Mouse (Mus musculus) brain, adult 10 weeks (tissue): ENCODE measurements around the gene Prkn. TPM values are rescaled to one million over a fixed set of nuclear protein-coding genes. Genes with fewer than 3 reads are reported as not detected.

ENCODE experiments used
- polyA plus RNA-seq: library from polyadenylated mRNA; stranded (reverse); fragments of 350-450 nt; fragmentation: Illumina TruSeq; extraction: RNeasy Lipid Tissue Mini Kit (QIAGEN cat#74804); gene quantifications from one replicate; pipeline ENCODE4 v1.2.3, GENCODE M21; 2015; ENCODE audit warnings: low read depth, low replicate concordance

Gene Prkn
- polyA plus RNA-seq: 8.8 TPM

GRCm38 (mm10) chr17:10840148-10840707 is at the start of gene Prkn, which contains the start of gene Pacrg:
Prkn (plus strand) TSS chr17:10840384.
Pacrg (minus strand) TSS chr17:10840311.

Other genes with a start within 250 kb of the Prkn start
- gene Pacrg, start 73 bp upstream of the Prkn start, polyA plus RNA-seq: 24.9 TPM